Mouse (Mus musculus) NIH3T3 (cell line): ENCODE data around the gene Kank2.
A peak's percentile ranks its signal among the peaks of the same experiment; 100 is the strongest.
"Not testable (repeated sequence)": the region's sequence is repeated elsewhere in the genome, so short reads cannot be mapped to it uniquely, and the experiment has no call there.

Experiments
- DNase-seq: peaks from one replicate; pipeline ENCODE4 v3.0.0-alpha.2; 2012; ENCODE audit warnings: low read depth

Gene Kank2

GRCm38 (mm10) chr9:21784517-21785307 lies 13.8 kb downstream of the Kank2 start:
- no peak for DNase-seq

- peak; percentile 26 for DNase-seq
Measured at GRCm38 (mm10) chr9:21781657-21782468, 16.7 kb downstream of the Kank2 start.

DNA sequence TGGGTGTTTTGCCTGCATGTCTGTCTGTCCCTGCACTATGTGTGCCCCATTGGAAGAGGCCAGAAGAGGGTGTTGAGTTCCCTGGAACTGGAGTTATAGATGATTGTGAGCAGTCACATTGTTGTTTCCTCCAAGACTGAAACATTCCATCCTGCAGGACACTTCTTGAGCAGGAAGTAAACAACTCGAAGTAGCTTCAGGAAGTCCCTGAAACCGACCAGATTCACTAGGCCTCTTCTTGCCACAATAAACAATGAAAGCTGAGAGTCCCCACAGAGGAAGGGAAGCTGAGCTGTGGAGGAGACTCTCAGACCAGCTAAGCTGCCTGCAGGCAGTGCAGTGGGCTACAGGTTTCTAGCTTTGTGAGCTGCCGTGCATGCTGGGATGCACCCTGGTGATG lies 20.8 kb downstream of the Kank2 start:
- no peak for DNase-seq

GRCm38 (mm10) chr9:21774353-21774752 lies 24.2 kb downstream of the Kank2 start:
- no peak for DNase-seq

DNA sequence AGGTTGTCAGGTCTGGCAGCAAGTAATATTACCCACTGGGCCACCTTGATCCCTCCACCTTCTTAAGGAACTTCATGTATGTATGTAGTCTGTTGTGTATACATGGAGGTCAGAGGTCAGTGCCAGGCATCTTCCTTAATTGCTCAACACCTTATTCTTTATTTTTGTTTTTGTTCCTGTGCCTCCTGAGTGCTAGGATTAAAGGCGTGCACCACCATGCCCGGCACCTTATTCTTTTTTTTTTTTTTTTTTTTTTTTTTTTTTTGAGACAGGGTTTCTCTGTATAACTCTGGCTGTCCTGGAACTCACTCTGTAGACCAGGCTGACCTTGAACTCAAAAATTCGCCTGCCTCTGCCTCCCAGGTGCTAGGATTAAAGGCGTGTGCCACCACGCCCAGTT lies 25.1 kb downstream of the Kank2 start:
- not testable (repeated sequence) for DNase-seq

- peak; percentile 32 for DNase-seq
Measured at GRCm38 (mm10) chr9:21769558-21770183, 28.9 kb downstream of the Kank2 start.

DNA sequence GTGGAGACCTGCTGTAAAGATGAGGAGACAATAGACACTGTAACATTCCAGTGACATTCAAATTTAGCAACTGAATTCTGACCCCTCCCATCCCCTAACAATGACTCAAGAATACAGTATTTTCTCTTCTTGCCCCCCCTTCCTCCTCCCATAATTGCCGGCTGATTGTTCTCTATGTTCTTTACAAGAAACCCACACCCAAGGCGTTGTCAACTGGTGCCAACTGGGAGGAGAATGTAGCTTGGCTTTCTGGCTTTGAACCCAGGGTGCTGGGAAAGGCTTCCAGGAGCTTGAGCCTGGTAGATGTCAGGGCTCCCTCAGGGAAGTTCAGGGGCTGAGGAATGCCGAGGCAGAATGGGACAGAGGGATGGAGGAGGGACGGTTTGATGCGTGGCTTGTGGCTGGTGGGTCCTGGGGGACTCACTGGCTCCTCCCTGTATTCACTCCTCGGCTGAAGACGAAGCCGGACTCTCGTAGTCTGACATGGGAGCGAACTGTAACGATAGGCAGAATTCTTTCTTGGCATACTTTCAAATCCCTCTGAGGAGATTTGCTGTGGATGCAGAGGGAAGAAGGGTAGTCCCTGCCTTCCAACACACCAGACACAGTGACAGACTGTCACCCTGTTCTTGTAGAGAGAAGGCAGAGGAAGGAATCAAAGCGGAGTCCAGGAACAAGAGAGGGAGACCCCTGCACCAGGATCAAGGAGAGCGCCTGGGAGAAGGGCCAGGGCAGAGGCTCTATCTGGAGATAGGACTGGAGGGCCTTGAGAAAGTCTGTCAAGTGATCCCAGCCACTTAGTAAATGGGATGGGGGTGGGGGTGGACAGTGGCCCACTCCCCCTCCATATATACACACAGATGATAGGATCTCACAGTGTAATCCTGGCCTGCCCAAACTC lies 29.8 kb downstream of the Kank2 start:
- DNase-seq = peak; percentile 78

- DNase-seq = peak; percentile 85
Measured at GRCm38 (mm10) chr9:21767896-21768295, 30.6 kb downstream of the Kank2 start.

DNA sequence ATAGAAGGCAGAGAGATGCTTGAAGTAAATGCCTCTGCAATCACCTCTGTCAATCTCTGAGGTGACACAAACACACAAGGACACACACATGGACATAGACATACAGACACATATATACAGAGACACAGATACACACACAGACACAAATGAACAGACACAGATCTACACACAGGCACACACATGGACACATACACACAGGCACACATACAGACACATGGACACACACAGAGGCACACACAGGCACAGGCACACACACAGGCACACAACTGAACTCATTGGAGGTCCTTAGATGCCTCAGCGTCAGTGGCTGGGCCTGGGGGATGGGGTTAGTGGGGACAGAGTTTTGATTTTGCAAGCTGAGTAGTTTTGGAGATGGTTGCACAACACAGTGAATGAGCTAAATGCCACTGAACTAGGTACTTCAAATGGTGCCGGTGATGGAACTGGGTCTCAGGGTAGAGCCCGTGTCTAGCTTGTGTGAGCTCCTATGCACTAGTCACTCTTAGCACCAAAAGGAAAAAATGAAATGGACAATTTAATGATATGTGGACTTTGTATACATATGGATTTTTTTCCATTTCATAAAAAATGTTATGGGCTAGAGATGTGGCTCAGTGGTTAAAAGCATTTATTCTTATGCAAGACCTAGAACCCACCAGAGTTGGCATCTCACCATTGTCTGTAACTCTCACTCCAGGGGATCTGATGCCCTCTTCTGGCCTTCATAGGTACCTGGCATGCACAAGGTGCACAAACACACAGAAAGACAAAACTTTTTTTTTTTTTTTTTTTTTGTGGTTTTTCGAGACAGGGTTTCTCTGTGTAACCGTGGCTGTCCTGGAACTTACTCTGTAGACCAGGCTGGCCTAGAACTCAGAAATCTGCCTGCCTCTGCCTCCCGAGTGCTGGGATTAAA lies 34.2 kb downstream of the Kank2 start:
- DNase-seq = no peak

DNA sequence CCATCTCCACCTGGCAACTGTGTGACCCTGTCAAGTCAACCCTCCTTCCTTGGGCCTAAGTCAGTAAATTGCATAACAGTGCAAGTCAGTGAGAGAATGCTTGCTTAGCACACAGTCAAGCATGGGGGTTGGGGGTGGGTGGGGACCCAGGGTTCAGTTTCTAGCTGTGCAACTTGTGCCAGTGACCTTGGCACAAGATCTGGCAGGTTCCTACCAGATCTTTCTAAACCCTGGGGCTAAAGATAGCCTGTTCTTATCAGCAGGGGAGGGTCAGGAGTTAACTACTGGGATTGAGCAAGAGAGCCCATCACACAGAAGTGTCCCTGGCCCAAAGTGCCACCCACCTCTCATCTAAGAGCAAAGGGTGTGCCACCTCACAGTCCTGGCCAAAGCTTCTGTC lies 36.4 kb downstream of the Kank2 start:
- DNase-seq = no peak

DNA sequence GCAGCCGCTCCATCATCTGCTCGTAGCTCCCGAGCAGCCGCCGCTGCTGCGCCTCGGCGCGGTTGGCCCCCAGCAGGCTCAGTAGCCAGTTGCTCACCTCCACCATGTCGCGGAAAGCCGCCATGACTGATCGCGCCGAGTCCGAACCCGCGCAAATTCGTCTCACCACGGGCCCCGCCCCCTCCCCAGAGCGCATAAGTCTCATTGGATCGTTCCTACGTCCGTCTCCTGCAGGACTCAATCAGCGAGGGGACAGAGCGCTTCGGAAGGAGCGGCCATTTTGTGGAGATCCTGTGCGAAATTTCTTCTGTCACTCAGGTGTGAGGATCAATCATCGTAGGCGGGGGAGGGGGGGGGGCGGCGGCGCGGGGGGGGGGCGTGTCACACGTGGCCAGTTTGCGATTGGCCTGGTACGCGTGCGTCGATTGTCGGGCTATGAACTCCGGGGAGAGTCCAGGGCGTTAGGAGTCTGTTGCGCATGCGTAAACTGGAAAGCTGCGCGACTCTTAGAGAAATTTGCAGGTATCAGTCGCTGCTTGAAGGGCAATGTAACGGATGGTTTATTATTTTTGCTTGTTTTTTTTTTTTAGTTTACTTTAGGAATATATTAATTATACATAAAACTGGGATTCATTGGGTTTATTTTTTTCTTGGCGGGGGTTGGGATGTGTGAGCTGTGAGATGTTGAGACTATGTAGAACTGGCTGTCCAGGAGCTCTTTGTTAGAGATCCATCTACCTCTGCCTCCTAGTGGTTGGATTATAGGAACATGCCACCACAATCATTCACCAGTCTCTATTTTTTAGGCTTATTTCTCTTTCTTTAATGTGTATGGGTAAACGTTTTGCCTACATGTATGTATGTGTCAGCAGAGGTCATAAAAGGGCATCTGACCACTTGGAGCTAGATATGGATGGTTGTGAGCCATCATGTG lies 38.1 kb downstream of the Kank2 start, which contains the start of gene Spc24:
Gene Spc24, minus strand, starts transcription at position 149 of the 934 bp plus-strand sequence.
- DNase-seq = peak; percentile 96

- no peak for DNase-seq
Measured at GRCm38 (mm10) chr9:21759718-21760117, 38.8 kb downstream of the Kank2 start.

DNA sequence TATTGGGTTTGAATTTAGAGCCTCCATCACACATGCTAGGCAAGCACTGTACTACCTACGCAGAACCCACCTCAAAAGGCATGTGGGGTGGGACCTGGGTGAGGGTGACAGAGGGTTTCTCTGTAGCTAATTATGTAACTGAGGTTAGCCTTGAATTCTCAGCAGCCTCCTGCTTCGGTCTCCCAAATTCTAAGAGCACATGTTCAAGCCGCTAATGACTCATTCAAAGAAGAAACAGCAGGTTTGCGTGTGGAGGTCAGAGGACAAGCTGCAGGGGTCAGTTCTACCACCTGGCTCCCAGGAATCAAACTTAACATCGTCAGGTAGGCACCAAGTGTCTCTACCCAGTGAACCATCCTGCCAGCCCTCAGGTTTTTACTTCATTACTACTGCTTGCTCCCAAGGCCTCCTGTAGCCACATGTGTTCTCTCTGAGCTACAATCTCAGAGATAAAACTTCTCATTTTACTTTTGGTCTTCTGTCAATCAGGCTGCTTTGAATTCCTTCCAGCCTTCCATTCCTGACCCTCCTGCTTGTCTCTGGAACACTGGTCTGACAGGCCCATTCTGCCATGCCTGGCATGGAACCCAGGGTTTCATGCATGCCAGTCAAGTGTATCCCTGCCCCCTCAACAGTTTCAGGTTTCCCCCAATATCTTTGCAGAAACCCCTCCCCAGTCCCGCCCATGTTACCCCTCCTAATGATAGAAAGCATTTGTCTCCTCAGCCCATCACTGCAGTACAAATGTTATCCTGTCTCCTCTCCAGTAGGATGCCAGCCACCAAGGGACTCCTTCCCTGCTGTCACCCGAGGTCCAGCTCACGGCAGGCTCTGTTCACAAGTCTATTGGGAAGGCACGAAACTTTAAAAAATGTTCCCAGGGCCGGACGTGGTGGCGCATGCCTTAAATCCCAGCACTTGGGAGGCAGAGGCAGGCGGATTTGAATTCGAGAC lies 39.7 kb downstream of the Kank2 start:
- DNase-seq = no peak

- DNase-seq = no peak
Measured at GRCm38 (mm10) chr9:21754516-21755321, 43.8 kb downstream of the Kank2 start.

GRCm38 (mm10) chr9:21754003-21754402 lies 44.5 kb downstream of the Kank2 start:
- peak; percentile 96 for DNase-seq

DNA sequence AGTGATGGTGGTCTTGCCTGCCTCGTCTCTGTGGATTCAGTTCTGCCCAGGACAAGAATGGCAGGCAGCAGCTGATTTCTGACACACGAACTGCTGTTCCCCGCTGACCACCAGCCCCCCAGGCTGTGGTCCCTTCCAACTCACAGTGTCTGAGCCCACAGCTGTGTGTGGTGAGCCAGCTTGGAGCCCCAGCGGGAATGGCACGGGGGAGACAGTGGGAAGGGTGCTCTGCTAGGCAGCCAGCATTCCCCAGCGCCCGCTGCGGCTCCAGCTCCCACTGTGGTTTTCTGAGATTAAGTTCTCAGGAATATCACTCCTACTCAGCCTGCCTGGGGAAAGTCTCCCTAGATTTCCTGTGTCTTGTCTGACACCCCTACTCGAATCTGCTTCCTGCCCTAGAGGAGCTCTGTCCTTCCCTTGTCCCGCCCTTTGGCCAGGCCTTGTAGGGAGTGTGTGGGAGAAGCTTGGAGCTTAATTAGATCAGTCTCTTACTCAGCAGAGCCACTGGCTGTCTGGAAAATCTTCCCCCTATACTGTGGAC lies 46.2 kb downstream of the Kank2 start:
- DNase-seq = peak; percentile 63

GRCm38 (mm10) chr9:21751347-21751746 lies 47.2 kb downstream of the Kank2 start:
- DNase-seq = peak; percentile 90
